Mouse (Mus musculus) common myeloid progenitor, adult 5-6 weeks (primary cell): Measurements from ENCODE around the gene Wfdc6a. TPM values are rescaled to one million over a fixed set of nuclear protein-coding genes. Genes with fewer than 3 reads are reported as not detected.

ENCODE experiments used
- ATAC-seq: replicated peaks from 2 replicates; pipeline ENCODE4 v1.8.0; 2016; ENCODE audit warnings: low read depth, mild to moderate bottlenecking, moderate TSS enrichment, inconsistent platforms; ENCODE audit not compliant: poor library complexity, severe bottlenecking
- total RNA-seq: library from RNA; stranded (forward); fragments of 200-1000, 187-1606 nt; gene quantifications from 2 replicates; pipeline ENCODE4 v1.2.3, GENCODE M21; 2017

Gene Wfdc6a
- total RNA-seq, 1 experiment from 2014 or later: not detected

GRCm38 (mm10) chr2:164551502-164551901 is 33.7 kb downstream of the Wfdc6a start:
- no peak for ATAC-seq

GRCm38 (mm10) chr2:164550895-164551269 is 34.4 kb downstream of the Wfdc6a start:
- no peak for ATAC-seq

- no peak for ATAC-seq
Observed at GRCm38 (mm10) chr2:164549963-164550894, 35.0 kb downstream of the Wfdc6a start.

- no peak for ATAC-seq
Observed at GRCm38 (mm10) chr2:164549338-164549737, 35.9 kb downstream of the Wfdc6a start.

- peak; percentile 96 for ATAC-seq
Observed at GRCm38 (mm10) chr2:164544454-164545097, 40.7 kb downstream of the Wfdc6a start.

GRCm38 (mm10) chr2:164543745-164544144 is 41.5 kb downstream of the Wfdc6a start:
- no peak for ATAC-seq

GRCm38 (mm10) chr2:164542598-164542997 is 42.6 kb downstream of the Wfdc6a start:
- no peak for ATAC-seq

GRCm38 (mm10) chr2:164542132-164542531 is 43.1 kb downstream of the Wfdc6a start:
- ATAC-seq: no peak

GRCm38 (mm10) chr2:164540652-164541427 is 44.4 kb downstream of the Wfdc6a start:
- ATAC-seq: peak; percentile 31; the same call in 1 of the 2 replicates

GRCm38 (mm10) chr2:164537003-164537402 is 48.2 kb downstream of the Wfdc6a start:
- ATAC-seq: no peak

- 0 out of 2 replicates have a peak, but pooled peaks have one; percentile 25 for ATAC-seq
Observed at GRCm38 (mm10) chr2:164534315-164534714, 50.9 kb downstream of the Wfdc6a start.

GRCm38 (mm10) chr2:164531169-164531568 is 54.1 kb downstream of the Wfdc6a start:
- ATAC-seq: peak; percentile 83

Other genes with a start within 250 kb of the Wfdc6a start
- 10.1 and 10.4 TPM in 2 replicates for gene Slpi, start 196.4 kb downstream of the Wfdc6a start, total RNA-seq
- not detected in 2 replicates for gene Rbpjl, start 182.3 kb downstream of the Wfdc6a start, total RNA-seq
- gene Matn4, start 180.3 kb downstream of the Wfdc6a start, total RNA-seq: not detected in 2 replicates
- gene Sdc4, start 141.6 kb downstream of the Wfdc6a start, total RNA-seq: 0.05 TPM in 1 of 2 replicates, not detected in the other
- gene Sys1, start 128.5 kb downstream of the Wfdc6a start, total RNA-seq: 8.9 and 13.4 TPM in 2 replicates
- 0.46 TPM in 1 of 2 replicates, not detected in the other for gene Gm20458, start 124.5 kb downstream of the Wfdc6a start, total RNA-seq
- not detected in 2 replicates for gene Trp53tg5, start 111.7 kb downstream of the Wfdc6a start, total RNA-seq
- 0.18 TPM in 1 of 2 replicates, not detected in the other for gene Dbndd2, start 99.3 kb downstream of the Wfdc6a start, total RNA-seq
- gene Pigt, start 87.9 kb downstream of the Wfdc6a start, total RNA-seq: 30.6 and 33.2 TPM in 2 replicates
- not detected in 2 replicates for gene Wfdc2, start 23.0 kb downstream of the Wfdc6a start, total RNA-seq
- gene Spint3, start 12.0 kb downstream of the Wfdc6a start, total RNA-seq: not detected in 2 replicates
- not detected in 2 replicates for gene Eppin, start 8.1 kb upstream of the Wfdc6a start, total RNA-seq
- gene Wfdc6b, start 28.1 kb upstream of the Wfdc6a start, total RNA-seq: not detected in 2 replicates
- gene Wfdc8, start 28.2 kb upstream of the Wfdc6a start, total RNA-seq: not detected in 2 replicates
- gene Wfdc16, start 53.3 kb upstream of the Wfdc6a start, total RNA-seq: not detected in 2 replicates
- not detected in 2 replicates for gene Wfdc10, start 70.6 kb upstream of the Wfdc6a start, total RNA-seq
- not detected in 2 replicates for gene Wfdc9, start 71.1 kb upstream of the Wfdc6a start, total RNA-seq
- not detected in 2 replicates for gene Wfdc11, start 88.6 kb upstream of the Wfdc6a start, total RNA-seq
- not detected in 2 replicates for gene Wfdc13, start 99.7 kb upstream of the Wfdc6a start, total RNA-seq
- not detected in 2 replicates for gene Spint4, start 113.1 kb upstream of the Wfdc6a start, total RNA-seq
- not detected in 2 replicates for gene Spint5, start 129.9 kb upstream of the Wfdc6a start, total RNA-seq
- gene Wfdc3, start 160.5 kb upstream of the Wfdc6a start, total RNA-seq: 1.1 TPM in 1 of 2 replicates, not detected in the other
- gene Dnttip1, start 160.5 kb upstream of the Wfdc6a start, total RNA-seq: 26.7 and 29.6 TPM in 2 replicates
- gene Ube2c, start 184.5 kb upstream of the Wfdc6a start, total RNA-seq: 153 and 159 TPM in 2 replicates
- gene Tnnc2, start 194.5 kb upstream of the Wfdc6a start, total RNA-seq: not detected in 2 replicates
- gene Snx21, start 200.4 kb upstream of the Wfdc6a start, total RNA-seq: 0.23 TPM in 1 of 2 replicates, not detected in the other
- gene Acot8, start 219.4 kb upstream of the Wfdc6a start, total RNA-seq: 14.0 and 14.8 TPM in 2 replicates
- gene Zswim3, start 219.7 kb upstream of the Wfdc6a start, total RNA-seq: 3.0 and 3.7 TPM in 2 replicates
- gene Zswim1, start 237.2 kb upstream of the Wfdc6a start, total RNA-seq: 3.5 and 5.4 TPM in 2 replicates
- not detected in 2 replicates for gene Spata25, start 243.1 kb upstream of the Wfdc6a start, total RNA-seq
- 44.4 and 51.1 TPM in 2 replicates for gene Ctsa, start 247.4 kb upstream of the Wfdc6a start, total RNA-seq
- 0.55 and 0.87 TPM in 2 replicates for gene Neurl2, start 248.0 kb upstream of the Wfdc6a start, total RNA-seq